Mouse (Mus musculus): ENCODE results near the gene Zbtb22. TPM values are rescaled to one million over a fixed set of nuclear protein-coding genes. Genes with fewer than 3 reads are reported as not detected.
"Not testable (repeated sequence)": the region's sequence is repeated elsewhere in the genome, so short reads cannot be mapped to it uniquely, and the experiment has no call there.

Zbtb22 gene
- total RNA-seq, 1 experiment from 2014 or later = 25.5 TPM

DNA sequence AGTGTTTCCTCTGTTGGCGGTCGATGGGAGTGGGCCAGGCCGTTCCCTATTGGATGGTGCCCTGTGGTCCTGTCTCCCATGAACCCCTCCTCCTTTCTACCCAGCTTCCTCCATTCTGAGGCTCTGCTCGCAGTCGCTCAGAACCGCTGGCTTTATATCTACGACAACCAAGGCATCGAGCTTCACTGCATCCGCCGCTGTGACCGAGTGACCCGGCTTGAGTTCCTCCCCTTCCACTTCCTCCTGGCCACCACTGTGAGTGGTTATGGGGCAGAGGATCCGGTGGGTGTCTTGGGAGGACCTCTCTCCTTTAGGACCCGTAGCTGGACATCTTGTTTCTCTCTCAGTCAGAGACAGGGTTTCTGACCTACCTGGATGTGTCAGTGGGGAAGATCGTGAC, 27.8 kb downstream of the Zbtb22 start:
- DNase-seq = no peak

DNA sequence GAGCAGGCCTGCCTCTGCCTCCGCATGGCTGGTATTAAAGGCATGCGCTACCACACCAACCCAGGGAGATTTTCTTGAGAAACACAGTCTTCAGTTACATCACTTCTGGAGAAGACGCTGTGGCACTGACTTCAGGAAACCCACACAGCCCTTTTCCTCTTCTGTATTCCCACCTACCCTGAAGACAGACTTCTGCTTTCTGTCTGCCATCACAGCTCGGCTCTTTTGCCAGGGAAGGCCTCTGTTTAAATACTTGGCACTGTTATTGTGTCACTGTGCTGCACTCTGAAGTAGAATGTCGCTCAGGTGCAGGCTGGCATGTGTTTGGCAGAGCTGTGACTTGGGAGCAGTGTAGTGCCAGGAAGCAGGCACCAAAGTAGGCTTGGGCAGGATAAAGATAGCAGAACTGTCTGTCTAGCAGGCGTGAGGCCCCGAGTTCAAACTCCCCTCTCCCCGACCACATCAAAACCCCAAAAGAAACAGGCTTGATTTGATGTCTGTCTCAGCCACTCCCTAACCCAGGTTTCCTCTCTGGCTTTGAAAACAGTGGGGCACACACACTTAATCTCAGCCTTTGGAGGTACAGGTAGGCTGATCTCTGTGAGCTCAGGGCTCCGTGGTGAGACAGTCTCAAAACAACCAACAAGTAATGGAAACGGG, 31.9 kb downstream of the Zbtb22 start:
- DNase-seq = no peak

DNA sequence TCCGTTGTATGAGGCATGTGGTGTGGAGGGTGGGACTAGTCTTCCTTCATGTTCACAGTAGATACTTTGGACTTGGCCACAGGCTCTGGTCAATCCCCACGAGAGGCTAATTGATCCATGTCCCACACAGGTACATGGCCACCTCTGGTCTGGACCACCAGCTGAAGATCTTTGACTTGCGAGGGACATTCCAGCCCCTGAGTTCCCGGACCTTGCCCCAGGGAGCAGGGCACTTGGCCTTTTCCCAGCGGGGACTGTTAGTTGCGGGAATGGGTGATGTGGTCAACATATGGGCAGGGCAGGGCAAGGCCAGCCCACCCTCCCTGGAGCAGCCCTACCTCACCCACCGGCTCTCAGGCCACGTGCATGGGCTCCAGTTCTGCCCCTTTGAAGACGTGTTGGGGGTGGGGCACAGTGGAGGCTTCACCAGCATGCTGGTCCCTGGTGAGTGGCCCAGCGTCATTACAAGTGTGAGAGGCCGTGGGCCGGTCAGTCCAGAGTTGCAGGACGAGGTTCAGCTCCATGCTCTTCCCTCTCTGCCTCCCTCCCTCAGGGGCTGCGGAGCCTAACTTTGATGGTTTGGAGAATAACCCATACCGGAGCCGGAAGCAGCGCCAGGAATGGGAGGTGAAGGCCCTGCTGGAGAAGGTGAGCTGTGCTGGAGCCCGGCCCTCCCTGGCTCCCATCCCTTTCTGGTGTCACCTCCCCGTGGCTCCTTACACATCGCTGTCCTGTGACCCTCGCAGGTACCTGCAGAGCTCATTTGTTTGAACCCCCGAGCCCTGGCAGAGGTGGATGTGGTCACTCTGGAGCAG, 32.6 kb downstream of the Zbtb22 start:
- DNase-seq = no peak

DNA sequence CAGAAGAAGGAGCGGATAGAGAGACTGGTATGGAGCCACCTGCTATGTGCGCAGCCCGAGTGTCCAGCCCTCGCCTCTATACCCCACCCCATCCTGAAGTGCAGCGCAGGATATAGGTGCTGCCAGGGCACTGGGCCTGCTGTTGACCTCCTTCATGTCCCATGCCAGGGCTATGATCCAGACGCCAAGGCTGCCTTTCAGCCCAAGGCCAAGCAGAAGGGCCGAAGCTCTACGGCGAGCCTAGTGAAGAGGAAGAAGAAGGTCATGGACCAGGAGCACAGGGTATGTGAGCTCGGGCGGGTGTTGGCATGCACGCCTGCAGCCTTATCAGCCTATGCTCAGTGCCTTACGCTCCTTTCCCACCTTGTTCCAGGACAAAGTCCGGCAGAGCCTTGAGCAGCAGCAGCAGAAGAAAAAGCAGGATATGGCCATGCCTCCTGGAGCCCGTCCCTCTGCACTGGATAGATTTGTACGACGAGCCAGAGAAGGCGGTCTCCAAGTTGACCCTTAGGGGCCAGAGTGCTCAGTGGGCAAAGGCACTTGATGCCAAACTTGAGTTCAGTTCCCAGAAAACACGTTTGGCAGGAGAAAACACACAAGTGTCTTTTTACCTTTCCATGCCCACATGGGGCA, 33.3 kb downstream of the Zbtb22 start:
- peak; percentile 61 for DNase-seq

DNA sequence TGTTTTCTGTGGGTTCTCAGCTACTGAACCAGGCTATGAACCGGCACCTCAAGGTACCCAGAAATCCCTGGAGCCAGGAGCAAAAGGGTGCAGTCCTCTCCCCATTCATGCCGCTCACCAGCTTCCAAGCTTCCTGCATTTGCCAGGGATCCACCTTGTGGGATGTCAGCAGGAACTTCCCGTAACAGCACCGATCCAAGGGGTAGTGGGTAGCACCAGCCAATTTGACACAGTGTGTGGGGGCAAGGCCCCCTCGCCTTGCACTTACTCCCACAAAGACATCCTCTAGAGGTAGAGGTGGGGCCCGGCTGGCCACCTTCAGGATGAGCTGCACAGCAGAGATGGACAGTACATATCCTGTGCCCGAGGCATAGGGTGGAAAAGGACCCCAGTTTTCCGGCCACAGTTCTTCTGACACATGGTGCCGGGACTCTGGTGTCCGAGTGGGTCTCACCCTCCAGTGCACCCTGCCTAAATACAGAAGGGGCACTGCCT, 34.5 kb downstream of the Zbtb22 start:
- DNase-seq = no peak

DNA sequence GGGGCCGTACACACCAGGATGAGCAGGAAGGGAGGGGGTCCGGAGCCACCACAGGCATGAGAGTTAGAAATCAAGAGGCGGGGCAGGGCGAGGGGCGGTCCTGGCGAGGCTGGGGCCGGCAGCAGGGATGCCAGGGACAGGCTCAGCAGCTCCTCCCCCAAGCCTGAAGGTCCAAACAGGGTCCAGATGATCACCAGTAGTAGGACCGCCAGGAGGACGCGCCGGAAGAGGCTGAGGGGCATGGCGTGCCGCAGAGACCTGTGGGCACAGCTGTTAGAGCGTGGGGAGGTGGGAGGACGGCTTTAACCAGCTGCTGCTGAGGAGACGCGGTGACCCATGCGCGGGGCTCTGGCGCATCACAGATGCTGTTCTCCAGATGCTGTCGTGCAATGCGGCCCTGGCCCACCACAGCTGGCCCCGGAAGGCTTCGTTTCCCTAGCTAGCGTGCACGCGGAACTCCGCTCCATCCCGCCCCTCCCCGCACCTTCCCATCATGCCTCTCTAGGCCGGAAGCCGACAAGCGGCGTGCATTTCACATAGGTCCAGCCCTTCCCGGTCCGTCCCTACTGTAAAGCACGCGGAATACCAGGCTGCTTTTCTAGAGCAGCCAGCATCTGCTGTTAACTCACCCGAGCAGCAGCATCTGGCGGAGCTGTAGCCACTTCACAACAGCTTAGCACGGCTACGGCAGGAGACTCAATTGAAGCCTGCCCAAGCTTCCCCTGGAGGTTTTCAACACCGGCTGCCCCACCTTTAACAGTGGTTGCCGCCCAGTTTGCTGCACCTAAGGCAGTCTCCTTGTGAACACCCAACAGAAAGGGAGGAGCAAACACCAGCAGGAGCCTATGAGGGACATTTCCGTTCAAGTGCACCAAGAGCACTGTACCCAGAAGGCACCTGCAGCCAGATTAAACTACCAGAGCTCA, 35.6 kb downstream of the Zbtb22 start, which contains the start of gene B3galt4:
B3galt4 (minus strand) TSS at position 468 of the 926 bp plus-strand sequence.
- peak; percentile 91 for DNase-seq

DNA sequence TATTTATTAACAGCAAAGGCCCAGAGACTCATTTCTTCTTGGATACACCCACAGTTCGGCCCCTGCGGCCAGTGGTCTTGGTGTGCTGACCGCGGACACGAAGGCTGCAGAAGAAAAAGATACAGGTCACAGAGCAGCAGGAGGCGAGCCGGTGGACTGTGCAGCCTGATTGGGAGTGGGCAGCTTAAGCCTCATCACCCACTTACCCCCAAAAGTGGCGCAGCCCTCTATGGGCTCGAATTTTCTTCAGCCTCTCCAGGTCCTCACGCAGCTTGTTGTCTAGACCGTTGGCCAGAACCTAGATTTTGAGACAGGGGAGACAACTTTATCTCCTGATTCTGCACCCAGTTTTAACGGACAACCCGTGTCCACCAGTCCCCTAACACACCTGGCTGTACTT, 36.3 kb downstream of the Zbtb22 start:
- DNase-seq = not testable (repeated sequence)

DNA sequence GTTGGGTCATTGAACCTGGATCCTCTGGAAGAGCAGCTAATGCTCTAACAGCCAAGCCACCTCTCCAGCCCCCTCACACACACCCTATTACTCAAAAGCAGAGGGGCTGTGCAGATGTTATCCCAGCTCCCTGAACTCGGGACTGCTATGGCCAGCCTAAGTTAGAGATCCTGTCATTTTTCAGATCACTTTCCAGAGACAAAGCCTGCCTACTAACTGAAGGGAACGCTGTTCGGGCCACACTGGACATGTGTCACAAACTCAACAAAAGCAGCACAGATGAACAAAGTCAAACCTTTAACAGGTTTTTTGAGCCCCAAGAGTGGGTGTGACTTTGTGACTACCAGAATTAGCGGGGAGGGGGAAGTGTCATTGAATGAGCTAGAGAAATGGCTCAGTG, 37.2 kb downstream of the Zbtb22 start:
- DNase-seq = no peak

DNA sequence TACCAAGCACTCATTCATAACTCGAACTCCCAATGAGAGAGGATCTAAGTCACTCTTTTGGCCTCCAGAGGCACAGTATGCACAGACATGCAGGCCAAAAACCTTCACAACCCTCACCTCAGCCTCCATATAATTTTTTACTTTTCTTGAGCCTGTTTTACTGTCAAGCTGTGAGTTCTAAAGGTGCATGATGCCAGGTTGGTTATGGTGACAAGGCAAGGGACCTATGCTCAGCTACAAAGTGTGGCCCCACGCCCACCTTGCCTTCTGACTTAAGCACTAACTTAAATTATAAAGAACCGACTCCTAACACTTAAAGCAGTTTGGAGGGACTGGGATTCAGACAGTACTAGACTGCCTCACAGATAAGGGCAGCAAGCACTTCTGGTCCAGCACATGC, 37.6 kb downstream of the Zbtb22 start:
- no peak for DNase-seq

DNA sequence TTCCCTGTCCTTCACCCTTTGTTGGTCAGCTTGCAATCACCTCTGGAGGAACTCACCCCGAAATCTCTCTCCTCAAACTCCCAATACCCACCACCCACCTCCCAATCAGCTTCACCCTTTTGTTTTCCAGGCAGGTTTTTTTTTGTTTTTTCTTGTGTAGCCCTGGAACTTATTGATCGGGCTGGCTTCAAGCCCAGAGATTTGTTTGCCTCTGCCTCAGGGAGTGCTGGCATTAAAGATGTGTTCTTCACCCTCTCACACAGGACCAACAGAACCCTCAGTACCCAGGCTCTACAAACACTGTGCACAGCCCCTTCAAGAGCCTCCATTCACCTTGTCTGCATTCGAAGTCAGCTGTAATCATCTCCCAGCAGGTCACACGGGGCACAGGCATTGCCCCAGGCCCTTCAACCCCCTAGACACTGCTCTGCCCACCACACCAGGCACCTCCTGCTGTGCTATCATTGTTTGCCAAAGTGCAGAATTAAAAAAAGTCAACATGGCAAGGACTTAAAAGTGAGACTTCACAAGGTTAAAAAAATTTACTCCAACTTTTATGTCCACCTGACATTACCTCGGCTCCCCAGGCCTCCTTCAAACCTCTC, 38.4 kb downstream of the Zbtb22 start:
- no peak for DNase-seq

DNA sequence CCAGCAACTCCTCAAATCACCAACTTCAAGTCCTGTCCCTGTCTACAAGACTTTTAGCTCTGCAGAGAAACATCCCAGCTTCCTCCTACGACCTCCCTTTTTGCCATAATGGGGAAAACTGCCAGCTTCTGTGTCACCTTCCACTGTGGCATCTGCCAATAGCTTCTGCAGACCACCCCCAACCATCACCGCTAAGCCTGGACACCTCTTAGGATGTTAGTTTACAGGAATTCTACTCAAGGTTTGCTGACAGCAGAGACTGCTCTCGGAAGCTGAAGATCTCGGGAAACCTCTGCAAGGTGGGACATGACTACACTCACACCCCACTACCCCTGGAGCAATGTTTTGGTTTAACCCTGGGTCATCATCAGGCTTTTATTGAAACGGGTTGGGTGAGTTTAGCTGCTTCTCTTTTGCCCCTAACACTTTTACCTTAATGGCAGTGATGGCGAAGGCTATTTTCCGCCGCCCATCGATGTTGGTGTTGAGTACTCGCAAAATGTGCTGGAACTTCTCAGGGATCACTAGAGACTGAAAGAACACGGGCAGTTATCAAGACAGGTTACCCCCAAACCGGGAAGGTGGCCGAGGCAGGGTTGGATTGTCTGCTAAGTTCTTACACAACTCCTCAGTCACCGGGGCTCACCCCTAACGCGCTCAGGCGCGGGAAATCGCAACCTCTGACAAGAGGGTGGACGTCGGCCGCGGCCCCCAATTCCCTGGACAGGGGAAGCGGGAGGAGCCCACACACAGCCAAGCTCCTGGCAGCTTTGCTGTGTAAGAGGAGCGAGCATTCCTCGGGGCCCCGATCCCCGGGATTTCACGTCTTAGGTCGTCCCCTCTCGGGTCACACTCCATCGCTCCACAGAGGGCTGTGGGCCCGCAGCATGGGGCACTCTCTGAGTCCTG, 39.2 kb downstream of the Zbtb22 start:
- peak; percentile 64 for DNase-seq

DNA sequence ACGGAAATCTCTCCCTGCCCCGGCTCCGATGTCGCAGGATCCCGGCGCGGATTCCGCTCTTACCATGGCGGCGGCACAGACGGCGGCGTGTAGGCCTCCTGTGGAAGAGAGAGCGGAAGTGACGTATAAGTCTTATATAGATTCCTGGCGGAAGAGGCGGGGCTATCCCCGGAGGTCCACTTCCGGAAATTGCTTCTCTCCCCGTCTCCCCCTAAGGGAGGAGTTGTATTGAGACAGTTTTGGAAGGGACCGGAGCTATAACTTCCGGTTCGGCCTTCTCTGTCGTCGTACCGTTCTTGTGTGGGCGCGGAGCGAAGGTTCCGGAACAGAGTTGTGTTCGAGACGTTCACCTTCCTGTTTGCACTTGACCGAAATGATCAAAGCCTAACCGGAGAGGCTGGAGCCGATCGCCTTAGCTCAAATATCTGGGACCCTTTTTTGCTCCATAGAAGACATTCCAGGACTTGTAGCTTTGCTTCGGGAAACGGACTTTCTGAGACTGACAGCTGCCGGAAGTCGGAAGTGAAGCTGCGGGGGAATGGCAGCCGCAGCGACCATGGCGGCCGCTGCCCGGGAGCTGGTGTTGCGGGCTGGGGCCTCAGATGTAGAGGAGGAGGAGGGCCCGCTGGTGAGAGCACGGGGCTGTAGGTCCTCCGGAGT, 40.0 kb downstream of the Zbtb22 start, which contains the start of the genes Vps52 and Rps18:
Vps52 (plus strand) TSS at position 258 of the 660 bp plus-strand sequence.
Rps18 (minus strand) TSS at position 447 of the 660 bp plus-strand sequence.
- peak; percentile 95 for DNase-seq

DNA sequence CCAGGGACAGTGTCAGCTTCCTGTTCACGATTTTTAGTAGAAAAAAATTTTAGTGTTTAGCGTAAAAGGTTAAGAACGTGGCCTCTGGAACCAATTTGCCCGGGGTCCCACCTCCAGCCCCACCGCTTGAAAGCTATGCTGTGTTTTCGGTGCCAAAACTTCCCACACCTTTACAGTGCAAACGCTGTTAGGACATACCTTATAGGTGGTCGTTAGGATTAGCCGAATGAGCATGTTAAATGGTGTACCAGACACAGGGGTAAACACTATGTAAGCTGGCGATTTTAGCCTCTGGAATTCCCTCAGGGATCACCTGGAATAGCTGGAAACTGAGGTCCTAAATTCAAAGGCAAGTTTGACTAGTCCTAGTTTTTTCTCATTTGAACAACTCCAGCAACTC, 40.6 kb downstream of the Zbtb22 start:
- DNase-seq = no peak

DNA sequence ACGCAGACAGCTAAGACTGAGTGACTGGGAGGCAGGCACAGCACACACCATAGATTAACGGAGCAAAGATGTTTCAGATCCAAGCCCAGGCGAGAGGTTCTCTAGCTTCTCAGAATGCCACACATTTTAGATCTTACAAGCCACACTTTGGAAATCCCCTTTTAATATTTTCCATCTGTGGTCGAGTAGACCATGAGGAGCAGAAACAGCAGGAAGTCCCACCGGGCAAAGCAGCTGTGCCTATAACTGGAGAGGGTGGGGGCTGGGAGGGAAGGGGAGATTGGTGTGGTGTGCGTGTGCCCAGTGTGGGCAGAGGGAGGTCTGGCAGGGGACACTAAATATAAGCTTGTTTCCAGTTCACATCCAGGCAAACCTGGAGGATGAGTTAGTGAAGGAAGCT, 41.8 kb downstream of the Zbtb22 start:
- no peak for DNase-seq

DNA sequence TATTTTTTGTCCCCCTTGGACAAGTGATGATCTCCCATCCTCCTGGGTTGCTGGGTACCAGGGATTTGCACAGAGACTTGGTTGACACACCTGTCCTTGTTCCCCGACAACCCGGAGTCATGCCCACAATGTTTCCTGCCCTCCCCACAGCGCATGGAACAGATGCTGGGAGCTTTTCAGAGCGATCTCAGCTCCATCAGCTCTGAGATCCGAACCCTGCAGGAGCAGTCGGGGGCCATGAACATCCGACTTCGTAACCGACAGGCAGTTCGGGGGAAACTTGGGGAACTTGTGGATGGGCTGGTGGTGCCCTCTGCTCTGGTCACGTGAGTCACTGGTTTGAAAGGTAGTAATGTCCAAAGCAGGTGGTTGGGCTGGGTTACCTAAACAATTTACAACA, 42.7 kb downstream of the Zbtb22 start:
- no peak for DNase-seq

DNA sequence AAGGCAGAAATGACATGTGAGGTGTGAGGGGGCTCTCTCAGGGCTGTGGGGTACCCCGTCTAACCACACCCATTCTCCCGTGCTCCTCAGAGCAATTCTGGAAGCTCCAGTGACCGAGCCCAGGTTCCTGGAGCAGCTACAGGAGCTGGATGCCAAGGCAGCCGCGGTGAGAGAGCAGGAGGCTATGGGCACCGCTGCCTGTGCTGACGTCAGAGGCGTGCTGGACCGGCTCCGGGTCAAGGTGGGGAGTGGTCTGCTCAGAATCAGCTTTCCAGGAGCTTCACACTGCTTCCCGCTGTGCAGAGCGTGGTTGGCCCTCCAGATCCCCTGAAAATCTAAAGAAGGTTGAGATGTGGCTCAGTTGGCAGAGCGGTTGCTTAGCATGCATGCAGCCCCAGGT, 43.4 kb downstream of the Zbtb22 start:
- no peak for DNase-seq

DNA sequence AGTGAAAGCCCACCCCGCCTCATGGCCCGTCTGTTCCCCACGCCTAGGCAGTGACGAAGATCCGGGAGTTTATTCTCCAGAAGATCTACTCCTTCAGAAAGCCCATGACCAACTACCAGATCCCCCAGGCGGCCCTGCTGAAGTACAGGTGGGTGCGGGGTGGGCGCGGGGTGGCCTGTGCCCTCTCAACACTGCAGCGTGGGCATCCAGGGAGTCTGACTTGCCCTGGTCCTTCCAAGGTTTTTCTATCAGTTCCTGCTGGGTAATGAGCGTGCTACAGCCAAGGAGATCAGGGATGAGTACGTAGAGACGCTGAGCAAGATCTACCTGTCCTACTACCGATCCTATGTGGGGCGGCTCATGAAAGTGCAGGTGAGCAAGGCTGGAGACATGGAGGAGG, 44.2 kb downstream of the Zbtb22 start:
- no peak for DNase-seq

DNA sequence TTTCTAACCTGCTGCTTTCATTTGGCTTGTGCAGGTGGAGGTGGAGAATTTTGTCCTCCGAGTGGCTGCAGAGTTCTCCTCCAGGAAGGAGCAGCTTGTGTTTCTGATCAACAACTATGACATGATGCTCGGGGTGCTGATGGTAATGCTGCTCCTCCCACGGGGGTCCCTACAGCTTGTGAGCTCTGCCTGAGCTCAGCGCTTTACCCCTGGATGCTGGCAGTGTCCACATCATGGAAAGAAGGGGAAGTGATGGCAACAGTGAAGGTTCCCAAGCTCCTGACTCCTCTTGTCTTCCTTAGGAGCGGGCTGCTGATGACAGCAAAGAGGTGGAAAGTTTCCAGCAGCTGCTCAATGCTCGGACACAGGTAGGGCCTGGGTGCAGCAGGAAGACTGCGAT, 47.2 kb downstream of the Zbtb22 start:
- no peak for DNase-seq

DNA sequence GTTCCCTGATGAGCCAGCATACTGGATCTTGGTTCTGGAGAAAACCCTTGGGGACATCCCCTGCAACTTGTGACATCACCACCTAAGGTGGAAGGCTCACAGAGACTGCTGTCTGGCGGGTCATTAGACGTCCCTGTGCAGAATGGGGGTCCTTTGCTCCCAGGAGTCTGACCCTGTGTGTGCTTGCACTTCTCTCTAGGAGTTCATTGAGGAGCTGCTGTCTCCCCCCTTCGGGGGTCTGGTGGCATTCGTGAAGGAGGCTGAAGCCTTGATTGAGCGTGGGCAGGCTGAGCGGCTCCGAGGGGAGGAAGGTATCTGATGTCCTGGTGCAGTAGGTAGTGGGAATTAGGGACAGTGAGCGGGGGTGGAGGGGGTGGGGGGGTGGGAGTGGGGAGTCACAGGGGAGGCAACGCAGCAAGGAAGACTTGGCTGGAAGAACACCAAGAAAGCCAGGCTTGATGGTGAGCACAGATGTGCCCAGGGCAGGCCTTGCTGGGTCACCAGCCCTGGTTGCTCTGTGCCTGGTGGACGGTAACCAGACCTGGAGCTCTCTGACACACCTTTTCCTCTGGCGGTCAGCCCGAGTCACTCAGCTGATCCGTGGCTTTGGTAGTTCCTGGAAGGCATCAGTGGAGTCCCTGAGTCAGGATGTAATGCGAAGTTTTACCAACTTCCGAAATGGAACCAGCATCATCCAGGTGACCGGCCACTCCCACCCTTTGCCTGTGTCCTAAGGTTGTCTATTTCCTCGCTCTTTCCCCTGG, 49.6 kb downstream of the Zbtb22 start:
- DNase-seq = no peak
